Mouse (Mus musculus) heart, embryonic 14.5 days (tissue): ENCODE data around the gene Kcnq2. TPM values are rescaled to one million over a fixed set of nuclear protein-coding genes. Genes with fewer than 3 reads are reported as not detected.

Experiments used
- ATAC-seq: fragments of 200-750 bp; cut with Nextera tagmentation; 2 replicates; pipeline ENCODE4 v1.8.0; 2017; ENCODE audit warnings: low read depth, moderate TSS enrichment; ENCODE audit not compliant: insufficient number of reproducible peaks, insufficient read depth, low FRiP score
- H3K27ac ChIP-seq, 2 experiments: fragments of 200-500 bp in 1 of 2; fragments of 300-500 bp in 1 of 2; sonication (generic) in 1 of 2; replicated peaks in 1 of 2; 2 replicates each; pipeline ENCODE4 v1.5.1; 2012 to 2014; ENCODE audit warnings: low read depth in 2 of 2, low read length in 2 of 2, control low read depth in 1 of 2, mild to moderate bottlenecking in 1 of 2, mixed read lengths in 1 of 2; ENCODE audit not compliant: control insufficient read depth in 1 of 2, insufficient read depth in 1 of 2
- H3K27me3 ChIP-seq: fragments of 300-500 bp; sonication (generic); 2 replicates; pipeline ENCODE4 v1.6.1; 2014; ENCODE audit warnings: mild to moderate bottlenecking, low read length, control low read depth; ENCODE audit not compliant: control insufficient read depth, insufficient read depth
- H3K36me3 ChIP-seq: fragments of 300-500 bp; sonication (generic); 2 replicates; pipeline ENCODE4 v1.6.1; 2014; ENCODE audit warnings: mild to moderate bottlenecking, control low read depth, low read length, mixed read lengths; ENCODE audit not compliant: control insufficient read depth, insufficient read depth
- H3K4me1 ChIP-seq, 2 experiments: fragments of 200-500 bp in 1 of 2; fragments of 300-500 bp in 1 of 2; sonication (generic) in 1 of 2; 2 replicates each; pipeline ENCODE4 v1.6.1; 2012 to 2014; ENCODE audit warnings: low read length in 2 of 2, control low read depth in 1 of 2, mixed read lengths in 1 of 2; ENCODE audit not compliant: control insufficient read depth in 2 of 2, insufficient read depth in 2 of 2
- H3K4me2 ChIP-seq: fragments of 300-500 bp; sonication (generic); 2 replicates; pipeline ENCODE4 v1.6.1; 2014; ENCODE audit warnings: mild to moderate bottlenecking, low read length
- H3K4me3 ChIP-seq, 2 experiments: fragments of 200-500 bp in 1 of 2; fragments of 300-500 bp in 1 of 2; sonication (generic) in 1 of 2; 2 replicates each; pipeline ENCODE4 v1.5.1; 2012 to 2014; ENCODE audit warnings: low read length in 2 of 2, mild to moderate bottlenecking in 2 of 2, control low read depth in 1 of 2, low read depth in 1 of 2, moderate library complexity in 1 of 2; ENCODE audit not compliant: control insufficient read depth in 1 of 2, insufficient read depth in 1 of 2
- H3K9ac ChIP-seq: fragments of 300-500 bp; sonication (generic); 2 replicates; pipeline ENCODE4 v1.6.1; 2014; ENCODE audit warnings: mild to moderate bottlenecking, low read length
- H3K9me3 ChIP-seq: fragments of 300-500 bp; sonication (generic); 2 replicates; pipeline ENCODE4 v1.6.1; 2016; ENCODE audit warnings: low read length, control low read depth; ENCODE audit not compliant: control insufficient read depth
- WGBS: fragments of 180-500 bp; shearing (Covaris S2); extraction: QIAGEN DNeasy Blood & Tissue Kit; methylation state at CpG from one replicate; pipeline ENCODE4 v1.1.7; 2014; 5-methylcytosine and 5-hydroxymethylcytosine counted together
- polyA plus RNA-seq: library from polyadenylated mRNA; unstranded; fragments of >200 nt; fragmentation: Nextera tagmentation; extraction: Ambion mirVana; gene quantifications from 2 replicates; pipeline ENCODE4 v1.2.1, GENCODE M21; 2014

Kcnq2 gene
- polyA plus RNA-seq, 1 experiment from 2014 or later = 0.11 TPM

DNA sequence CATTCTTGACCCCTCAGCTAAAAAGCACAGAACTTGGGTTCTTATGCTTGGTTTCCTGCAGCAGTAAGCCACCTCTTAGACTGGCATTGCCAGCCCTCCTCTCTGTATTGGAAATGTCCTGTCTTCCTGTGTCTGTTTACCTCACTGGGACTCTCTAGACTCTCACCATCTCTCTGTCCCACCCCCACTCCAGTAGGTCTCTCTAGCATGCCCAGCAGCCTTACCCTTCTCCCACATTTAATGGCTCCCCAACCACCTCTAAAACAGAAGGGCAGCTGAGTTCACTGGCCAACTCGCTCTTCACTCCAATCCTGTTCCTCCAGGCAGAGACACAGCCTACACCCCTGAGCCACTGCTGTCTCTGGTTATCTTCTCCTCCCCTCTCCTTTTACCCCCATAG is 33.5 kb downstream of the Kcnq2 start:
- H3K4me3 ChIP-seq = no peak overlapping the region
- no peaks in the 10 kb centered on the region for H3K9me3 ChIP-seq
- H3K27me3 ChIP-seq = peaks cover 14% of the 10 kb centered on the region
- no peak overlapping the region for H3K27ac ChIP-seq
- no peak overlapping the region for H3K4me2 ChIP-seq
- WGBS = 68% methylated on average over 1 of the region's 1 CpGs
- no peak for ATAC-seq
- no peaks in the 10 kb centered on the region for H3K4me1 ChIP-seq
- no peaks in the 10 kb centered on the region for H3K36me3 ChIP-seq
- H3K9ac ChIP-seq = no peak overlapping the region

DNA sequence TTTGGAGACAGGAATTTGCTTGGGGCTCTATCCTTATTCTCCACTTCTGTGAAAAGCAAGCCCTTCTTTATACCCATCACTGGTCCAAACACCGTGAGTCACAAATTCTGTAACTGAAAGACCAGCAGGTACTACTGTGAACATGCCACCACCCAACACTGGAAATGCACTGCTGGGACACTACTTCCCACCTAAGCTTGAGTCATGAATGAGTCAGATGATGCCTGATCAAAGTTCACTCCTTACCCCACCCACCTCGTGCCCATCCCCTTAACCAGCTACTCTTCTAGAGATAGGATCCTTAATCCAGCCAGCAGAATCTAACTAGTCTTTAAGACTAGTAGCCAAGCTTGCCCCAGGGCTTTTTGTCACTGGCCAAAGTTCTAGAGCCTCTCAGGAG is 35.0 kb downstream of the Kcnq2 start:
- Histone ChIP-seq H3K27me3 (peaks cover 24% of the 10 kb centered on the region), H3K4me3 (no peak overlapping the region), H3K36me3 (no peaks in the 10 kb centered on the region), H3K9ac (no peak overlapping the region), H3K27ac (no peak overlapping the region), H3K4me1 (no peaks in the 10 kb centered on the region), H3K4me2 (no peak overlapping the region), H3K9me3 (no peaks in the 10 kb centered on the region)
- no peak for ATAC-seq
- WGBS = 71% methylated on average over 2 of the region's 2 CpGs

- Histone ChIP-seq H3K4me2 (no peak overlapping the region), H3K4me1 (no peaks in the 10 kb centered on the region), H3K27ac (no peak overlapping the region), H3K4me3 (no peak overlapping the region), H3K9ac (no peak overlapping the region), H3K27me3 (peaks cover 27% of the 10 kb centered on the region), H3K36me3 (no peaks in the 10 kb centered on the region), H3K9me3 (no peaks in the 10 kb centered on the region)
- ATAC-seq = no peak
- 55% methylated on average over 3 of the region's 3 CpGs for WGBS
Observed at GRCm38 (mm10) chr2:181090123-181090522, 45.0 kb downstream of the Kcnq2 start.

- H3K27ac ChIP-seq = no peak overlapping the region
- H3K4me1 ChIP-seq = no peaks in the 10 kb centered on the region
- H3K36me3 ChIP-seq = no peaks in the 10 kb centered on the region
- H3K27me3 ChIP-seq = peaks cover 7% of the 10 kb centered on the region; the same call in 1 of the 2 replicates
- ATAC-seq = no peak
- no peaks in the 10 kb centered on the region for H3K9me3 ChIP-seq
- H3K9ac ChIP-seq = no peak overlapping the region
- 58% methylated on average over 8 of the region's 8 CpGs for WGBS
- H3K4me2 ChIP-seq = no peak overlapping the region
- H3K4me3 ChIP-seq = no peak overlapping the region
Observed at GRCm38 (mm10) chr2:181084997-181085396, 50.1 kb downstream of the Kcnq2 start.

GRCm38 (mm10) chr2:181083945-181084344 is 51.2 kb downstream of the Kcnq2 start:
- H3K27ac ChIP-seq = no peak overlapping the region
- H3K9me3 ChIP-seq = no peaks in the 10 kb centered on the region
- H3K4me3 ChIP-seq = no peak overlapping the region
- ATAC-seq = no peak
- H3K4me1 ChIP-seq = no peaks in the 10 kb centered on the region
- H3K4me2 ChIP-seq = no peak overlapping the region
- no peak overlapping the region for H3K9ac ChIP-seq
- 37% methylated on average over 4 of the region's 4 CpGs for WGBS
- peaks cover 7% of the 10 kb centered on the region; the same call in 1 of the 2 replicates for H3K27me3 ChIP-seq
- H3K36me3 ChIP-seq = no peaks in the 10 kb centered on the region

GRCm38 (mm10) chr2:181080886-181081285 is 54.2 kb downstream of the Kcnq2 start:
- Histone ChIP-seq H3K36me3 (no peaks in the 10 kb centered on the region), H3K27me3 (0 out of 2 replicates have a peak, but pooled peaks cover 4% of the 10 kb centered on the region), H3K9me3 (no peaks in the 10 kb centered on the region), H3K9ac (no peak overlapping the region), H3K4me3 (no peak overlapping the region), H3K4me2 (no peak overlapping the region), H3K4me1 (no peaks in the 10 kb centered on the region), H3K27ac (no peak overlapping the region)
- WGBS = 52% methylated on average over 5 of the region's 5 CpGs
- no peak for ATAC-seq

GRCm38 (mm10) chr2:181079518-181079917 is 55.6 kb downstream of the Kcnq2 start:
- no peaks in the 10 kb centered on the region for H3K4me1 ChIP-seq
- H3K4me2 ChIP-seq = no peak overlapping the region
- no peaks in the 10 kb centered on the region for H3K9me3 ChIP-seq
- 0 out of 2 replicates have a peak, but pooled peaks cover under 1% of the 10 kb centered on the region for H3K27me3 ChIP-seq
- no peaks in the 10 kb centered on the region for H3K36me3 ChIP-seq
- ATAC-seq = no peak
- 79% methylated on average over 2 of the region's 2 CpGs for WGBS
- no peak overlapping the region for H3K4me3 ChIP-seq
- no peak overlapping the region for H3K27ac ChIP-seq
- H3K9ac ChIP-seq = no peak overlapping the region

DNA sequence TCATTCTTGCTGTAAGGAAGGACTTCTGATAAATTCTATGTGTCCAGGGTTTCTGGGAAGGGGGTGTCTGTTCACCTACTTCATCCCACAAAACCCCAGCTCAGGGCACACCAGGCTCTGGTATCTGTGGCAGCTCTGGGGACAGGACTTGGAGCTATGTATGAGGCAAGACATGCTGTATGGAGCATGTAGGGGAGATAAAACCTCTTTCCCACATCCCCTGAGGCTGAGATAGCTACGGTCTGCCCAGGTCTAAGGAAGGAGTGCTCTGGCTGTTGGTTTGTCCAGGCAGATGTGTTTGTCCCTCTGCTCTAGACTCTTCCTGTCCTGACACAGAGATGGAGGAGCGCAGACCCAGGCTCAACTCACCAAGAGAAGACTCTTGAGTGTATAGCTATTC is 56.2 kb downstream of the Kcnq2 start:
- Histone ChIP-seq H3K36me3 (no peaks in the 10 kb centered on the region), H3K9me3 (no peaks in the 10 kb centered on the region), H3K4me1 (no peaks in the 10 kb centered on the region), H3K4me3 (no peak overlapping the region), H3K27ac (no peak overlapping the region), H3K9ac (no peak overlapping the region), H3K27me3 (no peaks in the 10 kb centered on the region), H3K4me2 (no peak overlapping the region)
- no peak for ATAC-seq
- 83% methylated on average over 2 of the region's 2 CpGs for WGBS
